Mouse (Mus musculus): ENCODE measurements around the gene BC061212.
"Not testable (repeated sequence)": the region's sequence is repeated elsewhere in the genome, so short reads cannot be mapped to it uniquely, and the experiment has no call there.

Gene BC061212

GRCm38 (mm10) chr5:94070445-94070844 lies at the start of gene BC061212:
BC061212 (minus strand) TSS chr5:94070545.
- DNase-seq (ENCODE audit: low spot score in 2 of 2), result not testable (repeated sequence)

GRCm38 (mm10) chr5:94076085-94076484 lies 5.7 kb upstream of the BC061212 start, which contains the start of gene Gm6351:
Gm6351 (plus strand) TSS chr5:94076385.
- DNase-seq (ENCODE audit: low spot score in 2 of 2), result not testable (repeated sequence)

All from right cerebral cortex, adult 2 months (tissue).